Mouse (Mus musculus): ENCODE results near the gene Tril. TPM values are rescaled to one million over a fixed set of nuclear protein-coding genes. Genes with fewer than 3 reads are reported as not detected.
A peak's percentile ranks its signal among the peaks of the same experiment; 100 is the strongest.

The Tril gene
- polyA plus RNA-seq, 1 experiment from 2014 or later = 23.9 TPM

GRCm38 (mm10) chr6:53801893-53802286 is 18.7 kb downstream of the Tril start:
- Histone ChIP-seq H3K36me3 (ENCODE audit: insufficient read depth, low read length) (no peaks in the 10 kb centered on the region), H3K9ac (replicated peaks; ENCODE audit: low read depth) (no peak overlapping the region), H3K4me1 (ENCODE audit: insufficient read depth, low read depth, low read length) (peaks cover 11% of the 10 kb centered on the region), H3K9me3 (ENCODE audit: low read length) (no peaks in the 10 kb centered on the region), H3K27me3 (replicated peaks; ENCODE audit: insufficient read depth, low read length) (no peaks in the 10 kb centered on the region), H3K4me2 (replicated peaks; ENCODE audit: low read depth, low read length) (no peak overlapping the region), H3K27ac (ENCODE audit: low read length) (no peak overlapping the region), H3K4me3 (ENCODE audit: low read depth, low read length) (no peak overlapping the region)
- peak; percentile 70 for ATAC-seq
- WGBS = 41% methylated on average over 5 of the region's 5 CpGs
- peak; percentile 71 for DNase-seq (ENCODE audit: low spot score)
- TF ChIP-seq CTCF (IDR thresholded peaks at IDR 0.05) = no peak
- TF ChIP-seq EP300 (IDR thresholded peaks at IDR 0.05) = 0 out of 2 replicates have a peak, but pooled peaks have one; percentile 35

DNA sequence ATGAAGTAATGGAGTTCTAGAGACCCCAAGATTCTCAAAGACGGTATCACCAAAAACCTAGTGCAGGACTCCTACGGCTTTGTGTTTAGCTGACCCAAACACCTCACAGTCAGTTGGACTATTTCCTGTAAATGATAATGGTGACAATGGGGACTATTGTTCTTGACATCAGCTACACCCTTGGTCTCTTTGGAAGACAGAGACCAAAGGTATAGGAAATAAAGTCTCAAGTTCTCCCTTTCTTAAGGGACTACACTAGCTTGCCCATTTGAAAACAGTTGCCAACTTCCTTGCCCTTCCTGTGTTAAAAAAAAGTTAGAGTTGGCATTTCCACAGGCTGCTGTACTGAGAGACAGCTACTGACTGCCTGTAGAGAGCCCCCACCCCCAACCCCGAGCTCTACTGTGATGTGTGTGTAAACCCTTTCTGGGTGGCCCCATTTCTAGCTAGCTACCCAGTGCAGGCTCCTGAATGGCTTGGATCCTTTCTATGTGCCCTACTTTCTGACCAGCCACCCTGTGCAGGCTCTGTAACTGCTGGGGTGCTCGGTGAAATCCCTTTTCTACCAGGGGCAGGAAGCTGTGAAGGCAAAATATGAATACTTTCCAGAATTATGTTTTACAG is 19.2 kb downstream of the Tril start:
- H3K4me1 ChIP-seq (ENCODE audit: insufficient read depth, low read depth, low read length) = peaks cover 11% of the 10 kb centered on the region
- H3K36me3 ChIP-seq (ENCODE audit: insufficient read depth, low read length) = no peaks in the 10 kb centered on the region
- peak overlapping the region; percentile 3; the same call in 1 of the 2 replicates for H3K27ac ChIP-seq (ENCODE audit: low read length)
- 0 out of 2 replicates have a peak, but pooled peaks have one; percentile 11 for ATAC-seq
- no peak overlapping the region for H3K9ac ChIP-seq (replicated peaks; ENCODE audit: low read depth)
- WGBS = 42% methylated on average over 4 of the region's 4 CpGs
- no peak overlapping the region for H3K4me2 ChIP-seq (replicated peaks; ENCODE audit: low read depth, low read length)
- no peak for DNase-seq (ENCODE audit: low spot score)
- H3K27me3 ChIP-seq (replicated peaks; ENCODE audit: insufficient read depth, low read length) = no peaks in the 10 kb centered on the region
- no peak overlapping the region for H3K4me3 ChIP-seq (ENCODE audit: low read depth, low read length)
- H3K9me3 ChIP-seq (ENCODE audit: low read length) = no peaks in the 10 kb centered on the region
- TF ChIP-seq CTCF (IDR thresholded peaks at IDR 0.05) = no peak
- no peak for TF ChIP-seq EP300 (IDR thresholded peaks at IDR 0.05)

- no peak for ATAC-seq
- no peaks in the 10 kb centered on the region for H3K9me3 ChIP-seq (ENCODE audit: low read length)
- H3K9ac ChIP-seq (replicated peaks; ENCODE audit: low read depth) = no peak overlapping the region
- no peak overlapping the region for H3K4me3 ChIP-seq (ENCODE audit: low read depth, low read length)
- H3K4me1 ChIP-seq (ENCODE audit: insufficient read depth, low read depth, low read length) = peaks cover 11% of the 10 kb centered on the region
- DNase-seq (ENCODE audit: low spot score) = no peak
- no peak overlapping the region for H3K27ac ChIP-seq (ENCODE audit: low read length)
- H3K36me3 ChIP-seq (ENCODE audit: insufficient read depth, low read length) = no peaks in the 10 kb centered on the region
- TF ChIP-seq EP300 (IDR thresholded peaks at IDR 0.05) (no peak), CTCF (IDR thresholded peaks at IDR 0.05) (no peak)
- 88% methylated on average over 3 of the region's 3 CpGs for WGBS
- peaks cover 5% of the 10 kb centered on the region for H3K27me3 ChIP-seq (replicated peaks; ENCODE audit: insufficient read depth, low read length)
- no peak overlapping the region for H3K4me2 ChIP-seq (replicated peaks; ENCODE audit: low read depth, low read length)
Observed at GRCm38 (mm10) chr6:53798865-53799264, 21.8 kb downstream of the Tril start.

DNA sequence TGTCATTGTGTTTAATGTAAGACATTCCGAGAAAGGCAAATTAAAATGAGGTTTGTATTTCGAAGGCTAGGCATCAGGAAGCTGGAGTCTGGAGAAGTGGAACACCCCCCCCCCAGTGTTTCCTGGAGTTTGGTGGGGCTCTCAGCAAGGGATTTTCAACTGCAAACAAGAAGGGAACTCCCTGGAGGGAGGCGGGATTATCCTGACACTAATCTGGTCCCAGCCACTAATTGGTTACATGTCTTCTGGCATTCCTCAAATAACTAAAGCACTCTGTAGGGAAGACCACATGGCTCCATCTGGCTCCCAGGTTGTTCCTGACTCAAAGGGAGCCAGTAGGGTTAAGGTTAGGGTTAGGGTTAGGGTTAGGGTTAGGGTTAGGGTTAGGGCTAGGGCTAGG is 23.8 kb downstream of the Tril start:
- no peak overlapping the region for H3K4me3 ChIP-seq (ENCODE audit: low read depth, low read length)
- 64% methylated on average over 3 of the region's 3 CpGs for WGBS

DNA sequence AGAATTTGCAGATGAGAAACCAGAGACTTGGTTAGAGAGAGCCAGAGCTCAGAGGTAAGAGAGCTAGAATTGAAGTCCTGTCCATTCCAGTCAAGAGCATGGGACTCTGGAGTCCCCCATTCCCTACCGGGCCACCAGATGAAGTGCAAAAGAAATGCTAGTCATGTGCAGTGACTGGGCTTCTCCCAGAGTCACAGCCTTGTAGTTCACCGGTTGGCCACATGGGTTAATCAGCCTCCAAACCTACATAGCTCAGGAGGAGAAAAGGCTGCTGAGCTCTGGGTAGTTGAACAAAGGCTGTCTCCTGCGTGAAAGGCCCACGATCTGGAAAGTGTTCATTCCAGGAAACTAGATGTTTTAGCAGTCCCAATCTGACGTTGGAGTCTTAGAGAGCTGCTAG is 24.8 kb downstream of the Tril start:
- WGBS = 14% methylated on average over 5 of the region's 5 CpGs
- Histone ChIP-seq H3K36me3 (ENCODE audit: insufficient read depth, low read length) (no peaks in the 10 kb centered on the region), H3K9ac (replicated peaks; ENCODE audit: low read depth) (no peak overlapping the region), H3K27me3 (replicated peaks; ENCODE audit: insufficient read depth, low read length) (peaks cover 5% of the 10 kb centered on the region), H3K4me2 (replicated peaks; ENCODE audit: low read depth, low read length) (no peak overlapping the region), H3K9me3 (ENCODE audit: low read length) (no peaks in the 10 kb centered on the region), H3K4me3 (ENCODE audit: low read depth, low read length) (no peak overlapping the region), H3K4me1 (ENCODE audit: insufficient read depth, low read depth, low read length) (no peaks in the 10 kb centered on the region), H3K27ac (ENCODE audit: low read length) (no peak overlapping the region)
- DNase-seq (ENCODE audit: low spot score) = peak; percentile 70
- TF ChIP-seq EP300 (IDR thresholded peaks at IDR 0.05) (no peak), CTCF (IDR thresholded peaks at IDR 0.05) (peak; percentile 83)
- peak; percentile 70 for ATAC-seq

More for the DNA sequence above, 23.8 kb downstream of the Tril start:
- Histone ChIP-seq H3K4me1 (ENCODE audit: insufficient read depth, low read depth, low read length) (peaks cover 8% of the 10 kb centered on the region; the same call in 1 of the 2 replicates), H3K27me3 (replicated peaks; ENCODE audit: insufficient read depth, low read length) (peaks cover 5% of the 10 kb centered on the region), H3K27ac (ENCODE audit: low read length) (no peak overlapping the region), H3K9me3 (ENCODE audit: low read length) (no peaks in the 10 kb centered on the region), H3K9ac (replicated peaks; ENCODE audit: low read depth) (no peak overlapping the region), H3K4me2 (replicated peaks; ENCODE audit: low read depth, low read length) (no peak overlapping the region), H3K36me3 (ENCODE audit: insufficient read depth, low read length) (no peaks in the 10 kb centered on the region)
- no peak for ATAC-seq
- TF ChIP-seq EP300 (IDR thresholded peaks at IDR 0.05) (no peak), CTCF (IDR thresholded peaks at IDR 0.05) (no peak)
- no peak for DNase-seq (ENCODE audit: low spot score)

DNA sequence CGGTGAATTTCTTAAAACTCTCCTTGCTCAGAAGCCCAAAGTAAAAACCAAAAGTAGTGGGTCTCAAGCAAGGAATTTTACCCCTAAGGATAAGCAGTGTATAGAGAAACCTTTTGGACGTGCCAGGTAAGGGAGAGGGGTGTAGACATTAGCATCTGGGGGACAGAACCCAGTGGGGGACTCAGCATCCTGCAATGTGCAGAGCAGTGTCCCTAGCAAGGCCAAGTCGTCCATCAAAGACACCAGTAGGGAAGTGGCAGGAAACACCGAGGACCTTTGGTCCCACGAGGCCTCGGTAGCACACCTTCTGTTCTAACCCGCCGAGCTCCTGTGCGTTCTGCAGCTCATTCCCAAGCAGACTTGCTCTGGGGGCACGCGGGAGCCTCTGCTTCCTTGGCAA is 25.6 kb downstream of the Tril start:
- no peak for TF ChIP-seq CTCF (IDR thresholded peaks at IDR 0.05)
- TF ChIP-seq EP300 (IDR thresholded peaks at IDR 0.05) = no peak
- no peaks in the 10 kb centered on the region for H3K4me1 ChIP-seq (ENCODE audit: insufficient read depth, low read depth, low read length)
- no peaks in the 10 kb centered on the region for H3K9me3 ChIP-seq (ENCODE audit: low read length)
- 45% methylated on average over 11 of the region's 11 CpGs for WGBS
- peaks cover 5% of the 10 kb centered on the region for H3K27me3 ChIP-seq (replicated peaks; ENCODE audit: insufficient read depth, low read length)
- no peaks in the 10 kb centered on the region for H3K36me3 ChIP-seq (ENCODE audit: insufficient read depth, low read length)
- no peak overlapping the region for H3K9ac ChIP-seq (replicated peaks; ENCODE audit: low read depth)
- DNase-seq (ENCODE audit: low spot score) (no peak), ATAC-seq (no peak)
- H3K4me3 ChIP-seq (ENCODE audit: low read depth, low read length) = no peak overlapping the region
- no peak overlapping the region for H3K4me2 ChIP-seq (replicated peaks; ENCODE audit: low read depth, low read length)
- H3K27ac ChIP-seq (ENCODE audit: low read length) = no peak overlapping the region
